Mouse (Mus musculus) adrenal gland (tissue): ENCODE measurements around the gene Itgam.
"Not testable (repeated sequence)": the region's sequence is repeated elsewhere in the genome, so short reads cannot be mapped to it uniquely, and the experiment has no call there.

Experiments used
- intact Hi-C: fragments of 180-260 bp; cut with DNase I; formaldehyde crosslinking; loops from one replicate; pipeline ENCODE4 v1.15.1; 2025

The Itgam gene

GRCm38 (mm10) chr7:128128741-128129720 lies 66.6 kb downstream of the Itgam start, which contains the start of gene Itgax:
Gene Itgax (plus strand): TSS chr7:128129547.
- intact Hi-C loops, result no loop called here

GRCm38 (mm10) chr7:128132148-128132547 lies 69.7 kb downstream of the Itgam start:
- intact Hi-C loops, result no loop called here

GRCm38 (mm10) chr7:128133596-128133995 lies 71.2 kb downstream of the Itgam start:
- intact Hi-C loops, result no loop called here

GRCm38 (mm10) chr7:128136927-128137326 lies 74.5 kb downstream of the Itgam start:
- intact Hi-C loops, result no loop called here

GRCm38 (mm10) chr7:128139611-128140010 lies 77.2 kb downstream of the Itgam start:
- intact Hi-C loops, result no loop called here

- intact Hi-C loops, result no loop called here
Measured at GRCm38 (mm10) chr7:128150970-128151369, 88.5 kb downstream of the Itgam start.

GRCm38 (mm10) chr7:128154076-128154475 lies 91.6 kb downstream of the Itgam start, which contains the start of gene Itgad:
Gene Itgad (plus strand): TSS chr7:128154376.
- intact Hi-C loops, result no loop called here

GRCm38 (mm10) chr7:128154924-128155323 lies 92.5 kb downstream of the Itgam start:
- intact Hi-C loops, result no loop called here

- intact Hi-C loops, result not testable (repeated sequence)
Measured at GRCm38 (mm10) chr7:128158688-128159354, 96.4 kb downstream of the Itgam start.

- intact Hi-C loops, result no loop called here
Measured at GRCm38 (mm10) chr7:128164001-128164400, 101.6 kb downstream of the Itgam start.

- intact Hi-C loops, result no loop called here
Measured at GRCm38 (mm10) chr7:128166391-128166790, 104.0 kb downstream of the Itgam start.
